Comparison of ENCODE assay signal across 8 mouse cellular contexts in genomic region chr9:65667701-65668100, GRCm38 (mm10). TPM values are rescaled to one million over a fixed set of nuclear protein-coding genes. Genes with fewer than 3 reads are reported as not detected.
DNase-seq lines count a peak whose midpoint lies in the region; ATAC-seq and TF ChIP-seq lines count a peak whose summit lies in the region.

Gene Oaz2, plus strand, starts transcription at chr9:65668001.

- H3K4me1 ChIP-seq in bone marrow macrophage, adult 2 months (ENCODE audit: control insufficient read depth, insufficient read depth, low read length), result no peaks in the 10 kb centered on the region
- H3K4me1 ChIP-seq in heart, embryonic 10.5 days, result peaks cover 18% of the 10 kb centered on the region
- no peaks in the 10 kb centered on the region for H3K4me1 ChIP-seq in midbrain, embryonic 16.5 days (ENCODE audit: control insufficient read depth, insufficient read depth, low read length)

- TF ChIP-seq CTCF in bone marrow macrophage, adult 2 months (IDR thresholded peaks at IDR 0.05; ENCODE audit: low read depth, low read length), result no peak

- H3K9me3 ChIP-seq in heart, embryonic 10.5 days, result no peaks in the 10 kb centered on the region
- H3K9me3 ChIP-seq in midbrain, embryonic 16.5 days (replicated peaks; ENCODE audit: control insufficient read depth, low read length, poor library complexity, severe bottlenecking), result no peaks in the 10 kb centered on the region

- no peaks in the 10 kb centered on the region for H3K27me3 ChIP-seq in heart, embryonic 10.5 days (ENCODE audit: insufficient read depth, poor library complexity, severe bottlenecking)
- no peaks in the 10 kb centered on the region for H3K27me3 ChIP-seq in midbrain, embryonic 16.5 days (ENCODE audit: control insufficient read depth, insufficient read depth, low read depth, low read length)

- no peak within 1 kb of the TSS for H3K4me3 ChIP-seq in bone marrow macrophage, adult 2 months (ENCODE audit: insufficient read depth, low read length)
- no peak within 1 kb of the TSS for H3K4me3 ChIP-seq in heart, embryonic 10.5 days
- no peak within 1 kb of the TSS for H3K4me3 ChIP-seq in midbrain, embryonic 16.5 days (ENCODE audit: low read depth, low read length)

- no peak within 1 kb of the TSS for H3K4me2 ChIP-seq in midbrain, embryonic 16.5 days (ENCODE audit: low read length)

- no peak for DNase-seq in layer of hippocampus, adult 18-20 months (ENCODE audit: low spot score in 2 of 2)
- no peak for DNase-seq in layer of hippocampus, adult 11-12 months (ENCODE audit: low spot score)
- DNase-seq in heart, embryonic 10.5 days (ENCODE audit: low spot score), result no peak
- no peak for DNase-seq in layer of hippocampus, postnatal 36 days
- DNase-seq in thymus, postnatal 36 days, result no peak

- no peak for TF ChIP-seq POLR2A in bone marrow macrophage, adult 2 months (IDR thresholded peaks at IDR 0.05; ENCODE audit: borderline replicate concordance, low read depth, low read length)

- no peak for ATAC-seq in midbrain, embryonic 16.5 days
- ATAC-seq in erythroid progenitor cell, adult 5-6 weeks (replicated peaks; ENCODE audit: low FRiP score, poor library complexity, severe bottlenecking), result no peak

- peaks cover 5% of the 10 kb centered on the region; the same call in 1 of the 2 replicates for H3K36me3 ChIP-seq in heart, embryonic 10.5 days
- H3K36me3 ChIP-seq in midbrain, embryonic 16.5 days (ENCODE audit: control insufficient read depth, insufficient read depth, low read length), result no peaks in the 10 kb centered on the region

- WGBS in heart, embryonic 10.5 days, result 92% methylated on average over 8 of the region's 8 CpGs
- WGBS in midbrain, embryonic 16.5 days, result 95% methylated on average over 8 of the region's 8 CpGs

- no peak within 1 kb of the TSS for H3K27ac ChIP-seq in bone marrow macrophage, adult 2 months (ENCODE audit: insufficient read depth, low read depth, low read length)
- no peak within 1 kb of the TSS for H3K27ac ChIP-seq in heart, embryonic 10.5 days
- H3K27ac ChIP-seq in midbrain, embryonic 16.5 days (ENCODE audit: low read length), result no peak within 1 kb of the TSS

- H3K9ac ChIP-seq in midbrain, embryonic 16.5 days (ENCODE audit: low read depth, low read length), result no peak within 1 kb of the TSS

RNA-seq across cellular contexts. Expression of gene Oaz2, which starts in this region (rescaled TPM):
- 100 to 1,000 TPM; 215 to 217 TPM for total RNA-seq in layer of hippocampus, adult 18-20 months (2021)
- 51.5 and 58.1 TPM in 2 replicates for polyA plus RNA-seq in bone marrow macrophage, adult 2 months (2012; ENCODE audit: insufficient read depth, insufficient read length, missing spikeins)
- polyA plus RNA-seq in heart, embryonic 10.5 days (2016; fragmentation: Nextera tagmentation; extraction: Ambion mirVana), result 268 and 288 TPM in 2 replicates
- total RNA-seq in layer of hippocampus, postnatal 36 days (2021), result 100 to 1,000 TPM; 189 to 220 TPM
- polyA plus RNA-seq in midbrain, embryonic 16.5 days (2015; fragmentation: Nextera tagmentation; extraction: Ambion mirVana), result 384 and 407 TPM in 2 replicates
- total RNA-seq in erythroid progenitor cell, adult 5-6 weeks (2015; ENCODE audit: low replicate concordance), result 3.4 and 7.2 TPM in 2 replicates
- total RNA-seq in erythroid progenitor cell, adult 5-6 weeks (2017; ENCODE audit: low replicate concordance), result 1.4 and 9.2 TPM in 2 replicates

Comparison
In these comparisons a context has a peak if more than half of its experiments do, and no peak if none do; other contexts are left out.
1. RNA of gene Oaz2 (total RNA-seq): 189 to 220 TPM in layer of hippocampus, postnatal 36 days and 215 to 217 TPM in layer of hippocampus, adult 18-20 months; 1.4 to 9.2 TPM in erythroid progenitor cell, adult 5-6 weeks; every median in the first group is over 10 times any median in the second.